Mouse (Mus musculus): ENCODE data around the gene Jmjd6. TPM values are rescaled to one million over a fixed set of nuclear protein-coding genes. Genes with fewer than 3 reads are reported as not detected.

Jmjd6 gene
- polyA plus RNA-seq, 1 experiment from 2014 or later = 54.1 TPM

GRCm38 (mm10) chr11:116822215-116822614, 21.0 kb downstream of the Jmjd6 start:
- Histone ChIP-seq H3K4me3 (replicated peaks; ENCODE audit: low read depth, low read length) (no peak overlapping the region), H3K27me3 (ENCODE audit: insufficient read depth, low read length) (no peaks in the 10 kb centered on the region), H3K27ac (no peak overlapping the region), H3K36me3 (ENCODE audit: insufficient read depth, low read length) (no peaks in the 10 kb centered on the region), H3K9ac (ENCODE audit: low read depth, low read length) (no peak overlapping the region), H3K9me3 (replicated peaks; ENCODE audit: low read length) (no peaks in the 10 kb centered on the region), H3K4me2 (ENCODE audit: low read length) (no peak overlapping the region), H3K4me1 (replicated peaks; ENCODE audit: insufficient read depth, low read length) (0 out of 2 replicates have a peak, but pooled peaks cover 24% of the 10 kb centered on the region)
- DNase-seq (ENCODE audit: low spot score) (no peak), ATAC-seq (replicated peaks; ENCODE audit: low FRiP score, low read depth) (no peak)
- no peak for TF ChIP-seq CTCF (IDR thresholded peaks at IDR 0.05; ENCODE audit: low read depth)
- WGBS = 65% methylated on average over 10 of the region's 10 CpGs

- H3K4me2 ChIP-seq (ENCODE audit: low read length) = no peak overlapping the region
- 0 out of 2 replicates have a peak, but pooled peaks cover 23% of the 10 kb centered on the region for H3K4me1 ChIP-seq (replicated peaks; ENCODE audit: insufficient read depth, low read length)
- H3K9me3 ChIP-seq (replicated peaks; ENCODE audit: low read length) = no peaks in the 10 kb centered on the region
- 65% methylated on average over 13 of the region's 13 CpGs for WGBS
- DNase-seq (ENCODE audit: low spot score) (peak; percentile 47), ATAC-seq (replicated peaks; ENCODE audit: low FRiP score, low read depth) (no peak)
- no peaks in the 10 kb centered on the region for H3K27me3 ChIP-seq (ENCODE audit: insufficient read depth, low read length)
- 0 out of 2 replicates have a peak overlapping the region, but pooled peaks have one; percentile 19 for H3K27ac ChIP-seq
- TF ChIP-seq CTCF (IDR thresholded peaks at IDR 0.05; ENCODE audit: low read depth) = no peak
- no peak overlapping the region for H3K9ac ChIP-seq (ENCODE audit: low read depth, low read length)
- no peaks in the 10 kb centered on the region for H3K36me3 ChIP-seq (ENCODE audit: insufficient read depth, low read length)
- no peak overlapping the region for H3K4me3 ChIP-seq (replicated peaks; ENCODE audit: low read depth, low read length)
Measured at GRCm38 (mm10) chr11:116821057-116821940, 21.9 kb downstream of the Jmjd6 start.

GRCm38 (mm10) chr11:116819932-116820593, 23.2 kb downstream of the Jmjd6 start:
- no peak overlapping the region for H3K9ac ChIP-seq (ENCODE audit: low read depth, low read length)
- 82% methylated on average over 5 of the region's 5 CpGs for WGBS

GRCm38 (mm10) chr11:116818722-116819121, 24.5 kb downstream of the Jmjd6 start:
- H3K4me3 ChIP-seq (replicated peaks; ENCODE audit: low read depth, low read length) = no peak overlapping the region
- DNase-seq (ENCODE audit: low spot score) = no peak
- TF ChIP-seq CTCF (IDR thresholded peaks at IDR 0.05; ENCODE audit: low read depth) = no peak
- no peaks in the 10 kb centered on the region for H3K27me3 ChIP-seq (ENCODE audit: insufficient read depth, low read length)
- H3K4me1 ChIP-seq (replicated peaks; ENCODE audit: insufficient read depth, low read length) = peaks cover 32% of the 10 kb centered on the region
- WGBS = 29% methylated on average over 8 of the region's 8 CpGs
- no peak overlapping the region for H3K4me2 ChIP-seq (ENCODE audit: low read length)
- no peaks in the 10 kb centered on the region for H3K9me3 ChIP-seq (replicated peaks; ENCODE audit: low read length)
- no peak overlapping the region; the same call in 1 of the 2 replicates for H3K27ac ChIP-seq
- peak; percentile 38 for ATAC-seq (replicated peaks; ENCODE audit: low FRiP score, low read depth)
- H3K36me3 ChIP-seq (ENCODE audit: insufficient read depth, low read length) = no peaks in the 10 kb centered on the region
- no peak overlapping the region for H3K9ac ChIP-seq (ENCODE audit: low read depth, low read length)

More at GRCm38 (mm10) chr11:116819932-116820593, 23.2 kb downstream of the Jmjd6 start:
- Histone ChIP-seq H3K36me3 (ENCODE audit: insufficient read depth, low read length) (no peaks in the 10 kb centered on the region), H3K27ac (no peak overlapping the region), H3K4me2 (ENCODE audit: low read length) (no peak overlapping the region), H3K9me3 (replicated peaks; ENCODE audit: low read length) (no peaks in the 10 kb centered on the region), H3K4me1 (replicated peaks; ENCODE audit: insufficient read depth, low read length) (peaks cover 19% of the 10 kb centered on the region; the same call in 1 of the 2 replicates), H3K27me3 (ENCODE audit: insufficient read depth, low read length) (no peaks in the 10 kb centered on the region), H3K4me3 (replicated peaks; ENCODE audit: low read depth, low read length) (no peak overlapping the region)
- TF ChIP-seq CTCF (IDR thresholded peaks at IDR 0.05; ENCODE audit: low read depth) = no peak
- ATAC-seq (replicated peaks; ENCODE audit: low FRiP score, low read depth) = no peak
- DNase-seq (ENCODE audit: low spot score) = no peak

- WGBS = 97% methylated on average over 5 of the region's 5 CpGs
- no peaks in the 10 kb centered on the region for H3K27me3 ChIP-seq (ENCODE audit: insufficient read depth, low read length)
- no peaks in the 10 kb centered on the region for H3K9me3 ChIP-seq (replicated peaks; ENCODE audit: low read length)
- H3K4me2 ChIP-seq (ENCODE audit: low read length) = no peak overlapping the region
- no peak overlapping the region for H3K27ac ChIP-seq
- peaks cover 44% of the 10 kb centered on the region for H3K4me1 ChIP-seq (replicated peaks; ENCODE audit: insufficient read depth, low read length)
- ATAC-seq (replicated peaks; ENCODE audit: low FRiP score, low read depth) = no peak
- no peak overlapping the region for H3K9ac ChIP-seq (ENCODE audit: low read depth, low read length)
- TF ChIP-seq CTCF (IDR thresholded peaks at IDR 0.05; ENCODE audit: low read depth) = no peak
- no peak for DNase-seq (ENCODE audit: low spot score)
- no peak overlapping the region for H3K4me3 ChIP-seq (replicated peaks; ENCODE audit: low read depth, low read length)
- H3K36me3 ChIP-seq (ENCODE audit: insufficient read depth, low read length) = no peaks in the 10 kb centered on the region
Measured at GRCm38 (mm10) chr11:116817567-116817966, 25.7 kb downstream of the Jmjd6 start.

GRCm38 (mm10) chr11:116816769-116817168, 26.5 kb downstream of the Jmjd6 start:
- WGBS = 73% methylated on average over 5 of the region's 5 CpGs
- H3K9ac ChIP-seq (ENCODE audit: low read depth, low read length) = no peak overlapping the region
- no peak overlapping the region for H3K27ac ChIP-seq
- peaks cover 49% of the 10 kb centered on the region for H3K4me1 ChIP-seq (replicated peaks; ENCODE audit: insufficient read depth, low read length)
- H3K4me2 ChIP-seq (ENCODE audit: low read length) = no peak overlapping the region
- H3K4me3 ChIP-seq (replicated peaks; ENCODE audit: low read depth, low read length) = no peak overlapping the region
- H3K9me3 ChIP-seq (replicated peaks; ENCODE audit: low read length) = no peaks in the 10 kb centered on the region
- DNase-seq (ENCODE audit: low spot score) (peak; percentile 65), ATAC-seq (replicated peaks; ENCODE audit: low FRiP score, low read depth) (no peak)
- H3K36me3 ChIP-seq (ENCODE audit: insufficient read depth, low read length) = no peaks in the 10 kb centered on the region
- H3K27me3 ChIP-seq (ENCODE audit: insufficient read depth, low read length) = no peaks in the 10 kb centered on the region
- TF ChIP-seq CTCF (IDR thresholded peaks at IDR 0.05; ENCODE audit: low read depth) = peak; percentile 26; the same call in 1 of the 2 replicates

All from kidney, postnatal 0 days (tissue).